Mouse (Mus musculus): ENCODE data around the gene Vmn2r116. TPM values are rescaled to one million over a fixed set of nuclear protein-coding genes. Genes with fewer than 3 reads are reported as not detected.

The Vmn2r116 gene
- total RNA-seq (2023), result not detected

GRCm38 (mm10) chr17:23384304-23384703 is at the start of gene Vmn2r116:
Gene Vmn2r116 (plus strand): TSS chr17:23384604.

DNA sequence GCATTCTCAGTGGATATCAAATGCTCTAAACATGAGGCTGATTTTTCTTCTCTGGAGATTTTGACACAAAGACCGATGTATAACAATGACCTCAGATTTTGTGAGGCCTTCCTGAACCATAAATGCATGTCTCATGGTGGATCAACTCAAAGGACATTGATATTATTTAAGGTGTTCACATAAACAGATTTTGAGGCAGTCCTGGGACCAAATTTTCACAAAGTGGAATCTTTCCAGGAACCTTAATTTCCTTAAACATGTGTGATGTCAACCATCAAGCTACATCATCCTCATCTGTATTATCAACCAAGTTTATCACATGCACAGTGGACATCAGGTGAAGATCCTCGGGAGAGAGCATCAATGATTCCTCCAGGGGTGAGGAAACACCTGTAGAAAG is 41.0 kb upstream of the Vmn2r116 start, which contains the start of gene Vmn2r115:
TSS of gene Vmn2r115 (plus strand) at position 301 of the 400 bp plus-strand sequence.

Other genes with a start within 250 kb of the Vmn2r116 start
- gene Zfp40, start 191.4 kb upstream of the Vmn2r116 start, total RNA-seq (2023), result 1 to 10 TPM; 2.6 to 2.8 TPM
- gene Vmn2r114, start 72.1 kb upstream of the Vmn2r116 start, total RNA-seq (2023), result not detected
- not detected for gene Vmn2r115, start 40.9 kb upstream of the Vmn2r116 start, total RNA-seq (2023)
- not detected for gene Vmn2r117, start 95.1 kb downstream of the Vmn2r116 start, total RNA-seq (2023)
- 1 to 10 TPM; 2.6 TPM for gene Zfp213, start 179.6 kb downstream of the Vmn2r116 start, total RNA-seq (2023)
- gene Zfp13, start 214.9 kb downstream of the Vmn2r116 start, total RNA-seq (2023), result under 1 TPM in 1 of 2 experiments, not detected in 1; 0.24 TPM
- not detected for gene Zscan10, start 216.3 kb downstream of the Vmn2r116 start, total RNA-seq (2023)